Mouse (Mus musculus): Measurements from ENCODE around the gene Fndc8. TPM values are rescaled to one million over a fixed set of nuclear protein-coding genes. Genes with fewer than 3 reads are reported as not detected.

Gene Fndc8
- polyA plus RNA-seq, 1 experiment from 2014 or later, result 0.31 TPM

DNA sequence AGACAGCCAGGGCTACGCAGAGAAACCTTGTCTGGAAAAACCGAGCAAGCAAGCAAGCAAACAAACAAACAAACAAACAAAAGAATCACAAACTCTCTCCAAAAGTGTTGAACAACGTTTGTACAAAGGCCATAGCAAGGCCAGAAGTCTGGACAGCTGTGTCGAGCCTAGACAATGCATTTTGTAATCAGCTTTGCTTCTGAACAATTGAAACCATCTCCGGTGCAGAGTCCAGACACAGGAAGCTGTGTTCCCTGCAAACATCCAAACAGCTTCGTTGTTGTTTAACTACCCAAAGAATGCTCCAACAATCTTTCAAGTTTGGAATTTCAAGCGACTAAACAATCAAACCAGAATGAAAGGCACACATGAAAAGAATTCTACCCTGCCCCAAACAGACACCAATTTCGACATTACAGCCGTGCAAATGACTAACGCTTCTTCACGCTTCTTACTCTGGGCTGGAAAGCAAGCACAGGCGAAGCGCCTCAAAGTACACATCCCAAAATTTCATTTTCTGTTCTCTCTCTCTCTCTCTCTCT, 34.5 kb upstream of the Fndc8 start:
- H3K27ac ChIP-seq, result no peak overlapping the region
- H3K4me3 ChIP-seq, result no peak overlapping the region
- 78% methylated on average over 13 of the region's 13 CpGs for WGBS
- H3K27me3 ChIP-seq (ENCODE audit: insufficient read depth, poor library complexity, severe bottlenecking), result no peaks in the 10 kb centered on the region
- DNase-seq (ENCODE audit: low spot score), result no peak
- H3K36me3 ChIP-seq, result no peaks in the 10 kb centered on the region
- peaks cover 20% of the 10 kb centered on the region; the same call in 1 of the 2 replicates for H3K4me1 ChIP-seq (replicated peaks)
- H3K9me3 ChIP-seq, result no peaks in the 10 kb centered on the region

- no peaks in the 10 kb centered on the region for H3K9me3 ChIP-seq
- H3K36me3 ChIP-seq, result no peaks in the 10 kb centered on the region
- no peak overlapping the region for H3K27ac ChIP-seq
- whole genome bisulfite sequencing, result 83% methylated on average over 6 of the region's 6 CpGs
- DNase-seq (ENCODE audit: low spot score), result no peak
- no peaks in the 10 kb centered on the region for H3K27me3 ChIP-seq (ENCODE audit: insufficient read depth, poor library complexity, severe bottlenecking)
- peaks cover 10% of the 10 kb centered on the region; the same call in 1 of the 2 replicates for H3K4me1 ChIP-seq (replicated peaks)
- no peak overlapping the region for H3K4me3 ChIP-seq
Observed at GRCm38 (mm10) chr11:82860759-82861158, 31.2 kb upstream of the Fndc8 start.

GRCm38 (mm10) chr11:82861558-82861957, 30.4 kb upstream of the Fndc8 start:
- no peak for DNase-seq (ENCODE audit: low spot score)
- no peaks in the 10 kb centered on the region for H3K27me3 ChIP-seq (ENCODE audit: insufficient read depth, poor library complexity, severe bottlenecking)
- no peaks in the 10 kb centered on the region for H3K9me3 ChIP-seq
- H3K36me3 ChIP-seq, result no peaks in the 10 kb centered on the region
- no peak overlapping the region for H3K4me3 ChIP-seq
- H3K27ac ChIP-seq, result 0 out of 2 replicates have a peak overlapping the region, but pooled peaks have one; percentile 23
- H3K4me1 ChIP-seq (replicated peaks), result peaks cover 9% of the 10 kb centered on the region; the same call in 1 of the 2 replicates
- 72% methylated on average over 8 of the region's 8 CpGs for WGBS

DNA sequence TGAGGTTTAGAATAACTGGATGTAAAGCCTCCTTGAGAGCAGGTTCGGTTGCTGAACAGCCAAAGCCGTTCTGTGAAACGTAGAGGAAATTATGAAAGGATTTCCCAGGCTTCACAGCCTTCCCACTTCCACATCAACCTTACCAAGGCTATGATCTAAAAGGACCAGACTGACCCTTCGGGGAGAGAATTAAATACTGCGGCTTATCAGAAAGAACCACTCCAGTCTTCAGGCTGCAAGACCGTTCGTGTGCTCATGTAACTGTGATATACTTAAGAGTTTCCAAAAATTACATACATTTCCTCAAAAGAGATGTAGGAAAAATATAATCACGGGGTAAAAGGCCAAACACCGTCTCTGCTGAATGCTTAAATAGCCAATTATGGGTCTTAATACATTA, 29.3 kb upstream of the Fndc8 start:
- DNase-seq (ENCODE audit: low spot score), result no peak
- Histone ChIP-seq H3K4me3 (no peak overlapping the region), H3K36me3 (no peaks in the 10 kb centered on the region), H3K9me3 (no peaks in the 10 kb centered on the region), H3K27me3 (ENCODE audit: insufficient read depth, poor library complexity, severe bottlenecking) (no peaks in the 10 kb centered on the region), H3K27ac (no peak overlapping the region), H3K4me1 (replicated peaks) (peaks cover 14% of the 10 kb centered on the region; the same call in 1 of the 2 replicates)
- whole genome bisulfite sequencing, result 89% methylated on average over 9 of the region's 9 CpGs

GRCm38 (mm10) chr11:82863059-82863458, 28.9 kb upstream of the Fndc8 start:
- no peaks in the 10 kb centered on the region for H3K27me3 ChIP-seq (ENCODE audit: insufficient read depth, poor library complexity, severe bottlenecking)
- H3K27ac ChIP-seq, result no peak overlapping the region
- H3K36me3 ChIP-seq, result no peaks in the 10 kb centered on the region
- H3K9me3 ChIP-seq, result no peaks in the 10 kb centered on the region
- peaks cover 17% of the 10 kb centered on the region; the same call in 1 of the 2 replicates for H3K4me1 ChIP-seq (replicated peaks)
- no peak overlapping the region for H3K4me3 ChIP-seq
- WGBS, result 75% methylated on average over 2 of the region's 2 CpGs
- DNase-seq (ENCODE audit: low spot score), result no peak

DNA sequence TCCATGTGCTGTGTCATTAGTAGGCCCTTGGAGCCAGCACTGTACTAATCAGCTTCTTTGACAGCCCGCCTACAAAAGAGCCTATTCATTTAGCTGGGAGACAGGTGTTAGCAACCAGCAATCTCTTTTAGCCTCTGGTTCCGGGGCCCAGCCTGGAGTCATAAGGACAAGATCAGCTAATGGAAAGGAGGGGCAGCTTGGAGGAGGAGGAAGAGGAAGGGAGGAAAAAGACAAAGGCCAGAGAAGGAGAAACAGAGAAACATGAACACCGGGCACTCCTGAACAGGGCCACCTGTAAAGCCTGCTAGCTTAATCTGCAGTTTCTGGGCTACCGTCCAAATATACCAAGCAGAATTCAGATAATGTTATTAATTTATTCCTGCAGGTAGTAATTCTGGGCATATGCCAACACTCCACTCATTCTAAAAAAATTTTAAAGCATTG, 28.4 kb upstream of the Fndc8 start:
- 72% methylated on average over 4 of the region's 4 CpGs for WGBS
- DNase-seq (ENCODE audit: low spot score), result no peak

DNA sequence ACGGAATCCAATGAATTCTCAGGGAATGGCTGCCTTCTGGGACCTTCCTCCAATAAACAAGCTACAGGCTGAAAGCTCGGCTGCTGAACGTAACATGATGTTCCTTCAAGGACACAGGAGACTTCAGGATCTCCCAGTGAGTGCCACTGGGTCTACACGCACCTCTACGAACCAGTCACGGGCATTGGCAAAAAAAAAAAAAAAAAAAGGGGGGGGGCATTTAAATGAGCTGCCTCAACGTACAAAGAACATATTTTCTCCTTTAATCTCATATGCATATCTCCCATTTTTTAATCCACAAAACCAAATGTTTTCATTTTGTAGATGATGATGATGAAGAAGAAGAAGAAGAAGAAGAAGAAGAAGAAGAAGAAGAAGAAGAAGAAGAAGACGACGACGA, 26.0 kb upstream of the Fndc8 start:
- 75% methylated on average over 10 of the region's 10 CpGs for WGBS
- no peaks in the 10 kb centered on the region for H3K36me3 ChIP-seq
- no peak overlapping the region for H3K27ac ChIP-seq
- H3K4me1 ChIP-seq (replicated peaks), result peaks cover 30% of the 10 kb centered on the region
- no peaks in the 10 kb centered on the region for H3K27me3 ChIP-seq (ENCODE audit: insufficient read depth, poor library complexity, severe bottlenecking)
- H3K4me3 ChIP-seq, result no peak overlapping the region
- no peak for DNase-seq (ENCODE audit: low spot score)
- no peaks in the 10 kb centered on the region for H3K9me3 ChIP-seq

More for the DNA sequence above, 28.4 kb upstream of the Fndc8 start:
- H3K4me3 ChIP-seq, result no peak overlapping the region
- H3K4me1 ChIP-seq (replicated peaks), result peaks cover 18% of the 10 kb centered on the region; the same call in 1 of the 2 replicates
- no peak overlapping the region for H3K27ac ChIP-seq
- H3K27me3 ChIP-seq (ENCODE audit: insufficient read depth, poor library complexity, severe bottlenecking), result no peaks in the 10 kb centered on the region
- H3K9me3 ChIP-seq, result no peaks in the 10 kb centered on the region
- H3K36me3 ChIP-seq, result no peaks in the 10 kb centered on the region

DNA sequence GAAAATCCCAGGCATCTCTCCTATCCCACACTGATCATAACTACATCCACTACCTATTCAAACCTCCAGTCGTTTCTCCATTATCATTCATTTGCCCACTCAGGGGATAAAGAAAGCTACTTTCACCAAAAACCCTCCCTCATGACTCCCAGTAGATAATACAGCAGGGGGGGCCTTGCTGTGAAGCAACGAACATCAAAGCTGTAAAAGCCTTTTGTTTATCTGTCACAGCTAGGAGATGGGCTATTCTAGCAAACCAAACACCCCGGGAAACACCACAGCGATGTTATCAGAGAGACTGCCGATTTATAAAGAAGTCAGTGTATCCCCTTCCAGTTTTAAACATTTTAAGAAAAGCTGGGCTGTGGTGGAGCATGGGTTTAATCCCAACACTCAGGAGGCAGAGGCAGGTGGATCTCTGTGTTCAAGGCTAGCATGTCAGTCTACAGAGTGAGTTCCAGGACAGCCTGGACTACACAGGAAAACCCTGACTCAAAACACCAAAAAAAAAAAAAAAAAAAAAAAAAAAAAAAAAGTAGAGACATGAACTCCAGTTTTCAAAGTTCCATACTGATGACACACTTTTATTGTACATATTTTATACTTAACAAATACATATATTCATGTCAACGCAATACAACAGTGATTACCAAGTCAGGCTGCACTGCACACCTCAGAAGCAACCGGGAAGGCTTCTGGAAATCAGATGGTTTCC, 24.9 kb upstream of the Fndc8 start:
- no peak for DNase-seq (ENCODE audit: low spot score)
- Histone ChIP-seq H3K36me3 (no peaks in the 10 kb centered on the region), H3K9me3 (no peaks in the 10 kb centered on the region), H3K27me3 (ENCODE audit: insufficient read depth, poor library complexity, severe bottlenecking) (no peaks in the 10 kb centered on the region), H3K27ac (no peak overlapping the region), H3K4me3 (no peak overlapping the region), H3K4me1 (replicated peaks) (peaks cover 24% of the 10 kb centered on the region)
- 26% methylated on average over 7 of the region's 7 CpGs for WGBS

- no peaks in the 10 kb centered on the region for H3K27me3 ChIP-seq (ENCODE audit: insufficient read depth, poor library complexity, severe bottlenecking)
- WGBS, result 81% methylated on average over 5 of the region's 5 CpGs
- H3K9me3 ChIP-seq, result no peaks in the 10 kb centered on the region
- H3K27ac ChIP-seq, result no peak overlapping the region
- no peak for DNase-seq (ENCODE audit: low spot score)
- H3K4me3 ChIP-seq, result no peak overlapping the region
- no peaks in the 10 kb centered on the region for H3K36me3 ChIP-seq
- H3K4me1 ChIP-seq (replicated peaks), result peaks cover 22% of the 10 kb centered on the region
Observed at GRCm38 (mm10) chr11:82867956-82868355, 24.0 kb upstream of the Fndc8 start.

DNA sequence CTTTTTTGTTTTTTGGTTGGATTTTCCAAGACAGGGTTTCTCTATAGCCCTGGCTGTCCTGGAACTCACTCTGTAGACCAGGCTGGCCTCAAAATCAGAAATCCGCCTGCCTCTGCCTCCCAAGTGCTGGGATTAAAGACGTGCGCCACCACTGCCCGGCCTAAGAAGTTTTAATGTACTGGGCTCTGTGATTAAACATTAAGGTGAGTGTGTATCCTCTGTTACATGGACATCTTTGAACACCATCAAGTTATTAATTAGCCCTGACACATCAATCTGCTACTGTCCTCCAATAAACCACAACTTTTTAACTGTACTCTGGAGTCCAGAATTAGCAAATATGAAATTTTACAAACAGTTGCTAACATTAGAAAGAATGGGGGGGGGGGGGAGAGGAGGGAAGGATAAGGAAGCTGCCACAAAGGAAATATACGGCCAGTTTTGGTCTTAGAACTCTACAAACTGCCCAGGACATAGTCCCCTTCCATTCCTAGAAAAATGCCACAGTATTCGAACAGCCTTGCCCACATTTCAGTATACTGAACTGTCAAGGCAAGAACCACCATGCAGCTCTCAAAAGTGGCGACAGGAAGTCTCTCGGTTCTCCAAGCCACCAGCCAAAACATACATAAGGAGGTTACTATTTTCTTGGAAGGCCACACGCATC, 22.3 kb upstream of the Fndc8 start:
- Histone ChIP-seq H3K27me3 (ENCODE audit: insufficient read depth, poor library complexity, severe bottlenecking) (no peaks in the 10 kb centered on the region), H3K4me3 (peak overlapping the region; percentile 77), H3K4me1 (replicated peaks) (peaks cover 22% of the 10 kb centered on the region), H3K9me3 (no peaks in the 10 kb centered on the region), H3K27ac (0 out of 2 replicates have a peak overlapping the region, but pooled peaks have one; percentile 35), H3K36me3 (no peaks in the 10 kb centered on the region)
- DNase-seq (ENCODE audit: low spot score), result no peak
- 76% methylated on average over 9 of the region's 9 CpGs for WGBS

DNA sequence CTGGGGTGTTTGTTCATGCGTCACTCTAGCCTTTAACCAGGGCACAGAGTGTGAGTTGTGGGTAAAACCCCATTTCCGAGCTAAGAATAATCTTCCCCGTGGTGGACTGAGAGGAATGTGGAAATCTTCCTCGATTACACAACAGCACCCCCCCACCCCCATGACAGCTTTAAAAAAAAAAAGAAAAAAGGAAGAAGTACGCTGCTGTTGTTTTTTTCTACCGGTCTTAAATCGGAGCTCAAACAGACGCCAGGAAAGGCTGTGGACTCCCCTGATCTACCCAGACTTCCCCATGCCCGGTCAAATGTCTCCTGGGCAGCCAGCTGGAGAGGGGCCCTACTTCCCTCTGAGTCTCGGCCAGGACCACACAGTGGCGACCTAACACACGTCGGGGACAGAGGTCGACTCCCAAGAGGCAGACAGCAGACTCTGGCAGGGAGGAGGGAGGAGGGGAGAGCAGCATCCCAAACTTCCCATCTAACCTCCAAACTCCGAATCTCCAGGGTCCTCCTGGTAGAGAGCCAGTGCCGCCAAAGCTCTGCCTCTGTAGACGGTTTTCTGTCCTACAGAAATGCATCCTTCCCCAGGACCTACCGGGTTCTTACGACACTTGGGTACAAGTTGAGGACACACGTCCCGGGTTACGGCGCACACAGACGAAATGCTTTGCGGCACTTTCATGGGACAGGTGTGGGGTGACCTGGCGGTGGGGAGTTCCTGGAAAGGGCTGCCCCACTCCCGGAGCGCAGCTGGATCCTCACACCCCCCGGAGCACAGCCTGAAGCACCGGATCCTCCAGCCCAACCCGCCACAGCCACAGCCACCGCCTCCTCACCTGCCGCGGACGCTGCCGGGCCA, 21.5 kb upstream of the Fndc8 start:
- Histone ChIP-seq H3K27ac (peak overlapping the region; percentile 88), H3K4me1 (replicated peaks) (peaks cover 22% of the 10 kb centered on the region), H3K4me3 (peak overlapping the region; percentile 77), H3K36me3 (no peaks in the 10 kb centered on the region), H3K27me3 (ENCODE audit: insufficient read depth, poor library complexity, severe bottlenecking) (no peaks in the 10 kb centered on the region), H3K9me3 (no peaks in the 10 kb centered on the region)
- peak; percentile 56 for DNase-seq (ENCODE audit: low spot score)
- 4% methylated on average over 36 of the region's 36 CpGs for WGBS

GRCm38 (mm10) chr11:82871031-82871446, 20.9 kb upstream of the Fndc8 start, which contains the start of gene Rffl:
TSS of gene Rffl (minus strand) at chr11:82871210.
- WGBS, result under 1% methylated on average over 43 of the region's 43 CpGs

More at GRCm38 (mm10) chr11:82871031-82871446, 20.9 kb upstream of the Fndc8 start, which contains the start of gene Rffl:
- DNase-seq (ENCODE audit: low spot score), result peak; percentile 91
- Histone ChIP-seq H3K9me3 (no peaks in the 10 kb centered on the region), H3K27me3 (ENCODE audit: insufficient read depth, poor library complexity, severe bottlenecking) (no peaks in the 10 kb centered on the region), H3K4me1 (replicated peaks) (peaks cover 22% of the 10 kb centered on the region), H3K27ac (peak within 1 kb of the TSS; percentile 88), H3K4me3 (peak within 1 kb of the TSS; percentile 77), H3K36me3 (no peaks in the 10 kb centered on the region)

Measured in hindbrain, embryonic 10.5 days (tissue).